Mouse (Mus musculus): ENCODE measurements at regions not wholly inside any gene's neighbourhood (a gene's known extent, or its start where the extent isn't known, plus 50 kb on each side); places are given as distances from the start of the nearest gene placed in this dataset.
A peak's percentile ranks its signal among the peaks of the same experiment; 100 is the strongest.

GRCm38 (mm10) chr7:71873817-71874216, 432.6 kb downstream of the Mctp2 start:
- Histone ChIP-seq H3K27me3 (ENCODE audit: insufficient read depth, low read length) (no peaks in the 10 kb centered on the region), H3K4me1 (ENCODE audit: insufficient read depth, low read length) (no peaks in the 10 kb centered on the region), H3K27ac (ENCODE audit: low read length) (no peak overlapping the region), H3K9me3 (ENCODE audit: low read length) (no peaks in the 10 kb centered on the region), H3K9ac (replicated peaks; ENCODE audit: low read length) (no peak overlapping the region), H3K4me3 (ENCODE audit: low read length) (no peak overlapping the region), H3K4me2 (replicated peaks; ENCODE audit: low read depth, low read length) (no peak overlapping the region), H3K36me3 (ENCODE audit: insufficient read depth, low read length) (no peaks in the 10 kb centered on the region)
- ATAC-seq (ENCODE audit: low FRiP score, low TSS enrichment), result no peak
- WGBS, result 59% methylated on average over 5 of the region's 5 CpGs

- Histone ChIP-seq H3K9ac (replicated peaks; ENCODE audit: low read length) (no peak overlapping the region), H3K27me3 (ENCODE audit: insufficient read depth, low read length) (no peaks in the 10 kb centered on the region), H3K36me3 (ENCODE audit: insufficient read depth, low read length) (no peaks in the 10 kb centered on the region), H3K4me3 (ENCODE audit: low read length) (no peak overlapping the region), H3K27ac (ENCODE audit: low read length) (no peak overlapping the region), H3K9me3 (ENCODE audit: low read length) (no peaks in the 10 kb centered on the region), H3K4me1 (ENCODE audit: insufficient read depth, low read length) (no peaks in the 10 kb centered on the region), H3K4me2 (replicated peaks; ENCODE audit: low read depth, low read length) (no peak overlapping the region)
- 75% methylated on average over 6 of the region's 6 CpGs for WGBS
- ATAC-seq (ENCODE audit: low FRiP score, low TSS enrichment), result no peak
Measured at GRCm38 (mm10) chr7:71872912-71873311, 433.5 kb downstream of the Mctp2 start.

- Histone ChIP-seq H3K4me3 (ENCODE audit: low read length) (no peak overlapping the region), H3K36me3 (ENCODE audit: insufficient read depth, low read length) (no peaks in the 10 kb centered on the region), H3K9me3 (ENCODE audit: low read length) (no peaks in the 10 kb centered on the region), H3K27ac (ENCODE audit: low read length) (no peak overlapping the region), H3K4me2 (replicated peaks; ENCODE audit: low read depth, low read length) (no peak overlapping the region), H3K4me1 (ENCODE audit: insufficient read depth, low read length) (peaks cover 9% of the 10 kb centered on the region), H3K27me3 (ENCODE audit: insufficient read depth, low read length) (no peaks in the 10 kb centered on the region), H3K9ac (replicated peaks; ENCODE audit: low read length) (no peak overlapping the region)
- no peak for ATAC-seq (ENCODE audit: low FRiP score, low TSS enrichment)
- WGBS, result 17% methylated on average over 3 of the region's 3 CpGs
Measured at GRCm38 (mm10) chr7:71867090-71867489, 439.3 kb downstream of the Mctp2 start.

- no peaks in the 10 kb centered on the region for H3K27me3 ChIP-seq (ENCODE audit: insufficient read depth, low read length)
- H3K9ac ChIP-seq (replicated peaks; ENCODE audit: low read length), result 0 out of 2 replicates have a peak overlapping the region, but pooled peaks have one; percentile 26
- no peak overlapping the region for H3K4me3 ChIP-seq (ENCODE audit: low read length)
- ATAC-seq (ENCODE audit: low FRiP score, low TSS enrichment), result no peak
- H3K4me2 ChIP-seq (replicated peaks; ENCODE audit: low read depth, low read length), result no peak overlapping the region
- H3K4me1 ChIP-seq (ENCODE audit: insufficient read depth, low read length), result peaks cover 9% of the 10 kb centered on the region
- H3K9me3 ChIP-seq (ENCODE audit: low read length), result no peaks in the 10 kb centered on the region
- peak overlapping the region; percentile 32; the same call in 1 of the 2 replicates for H3K27ac ChIP-seq (ENCODE audit: low read length)
- no peaks in the 10 kb centered on the region for H3K36me3 ChIP-seq (ENCODE audit: insufficient read depth, low read length)
- WGBS, result 48% methylated on average over 15 of the region's 15 CpGs
Measured at GRCm38 (mm10) chr7:71865371-71866166, 440.8 kb downstream of the Mctp2 start.

- no peaks in the 10 kb centered on the region for H3K27me3 ChIP-seq (ENCODE audit: insufficient read depth, low read length)
- no peak overlapping the region for H3K27ac ChIP-seq (ENCODE audit: low read length)
- H3K9ac ChIP-seq (replicated peaks; ENCODE audit: low read length), result no peak overlapping the region
- H3K9me3 ChIP-seq (ENCODE audit: low read length), result no peaks in the 10 kb centered on the region
- no peaks in the 10 kb centered on the region for H3K36me3 ChIP-seq (ENCODE audit: insufficient read depth, low read length)
- no peaks in the 10 kb centered on the region for H3K4me1 ChIP-seq (ENCODE audit: insufficient read depth, low read length)
- 79% methylated on average over 3 of the region's 3 CpGs for WGBS
- ATAC-seq (ENCODE audit: low FRiP score, low TSS enrichment), result no peak
- H3K4me3 ChIP-seq (ENCODE audit: low read length), result no peak overlapping the region
- no peak overlapping the region for H3K4me2 ChIP-seq (replicated peaks; ENCODE audit: low read depth, low read length)
Measured at GRCm38 (mm10) chr7:71852864-71853263, 453.5 kb downstream of the Mctp2 start.

GRCm38 (mm10) chr7:71849174-71849573, 457.2 kb downstream of the Mctp2 start:
- H3K27me3 ChIP-seq (ENCODE audit: insufficient read depth, low read length), result no peaks in the 10 kb centered on the region
- no peak for ATAC-seq (ENCODE audit: low FRiP score, low TSS enrichment)

GRCm38 (mm10) chr7:71837845-71838244, 468.6 kb downstream of the Mctp2 start:
- Histone ChIP-seq H3K9me3 (ENCODE audit: low read length) (no peaks in the 10 kb centered on the region), H3K36me3 (ENCODE audit: insufficient read depth, low read length) (no peaks in the 10 kb centered on the region), H3K27ac (ENCODE audit: low read length) (0 out of 2 replicates have a peak overlapping the region, but pooled peaks have one; percentile 24), H3K9ac (replicated peaks; ENCODE audit: low read length) (no peak overlapping the region), H3K4me1 (ENCODE audit: insufficient read depth, low read length) (peaks cover 7% of the 10 kb centered on the region), H3K27me3 (ENCODE audit: insufficient read depth, low read length) (no peaks in the 10 kb centered on the region), H3K4me2 (replicated peaks; ENCODE audit: low read depth, low read length) (no peak overlapping the region), H3K4me3 (ENCODE audit: low read length) (no peak overlapping the region)
- WGBS, result 56% methylated on average over 6 of the region's 6 CpGs
- ATAC-seq (ENCODE audit: low FRiP score, low TSS enrichment), result no peak

More at GRCm38 (mm10) chr7:71849174-71849573, 457.2 kb downstream of the Mctp2 start:
- H3K4me1 ChIP-seq (ENCODE audit: insufficient read depth, low read length), result no peaks in the 10 kb centered on the region
- no peaks in the 10 kb centered on the region for H3K36me3 ChIP-seq (ENCODE audit: insufficient read depth, low read length)
- H3K9me3 ChIP-seq (ENCODE audit: low read length), result no peaks in the 10 kb centered on the region
- H3K4me2 ChIP-seq (replicated peaks; ENCODE audit: low read depth, low read length), result no peak overlapping the region
- 83% methylated on average over 6 of the region's 6 CpGs for WGBS
- no peak overlapping the region for H3K27ac ChIP-seq (ENCODE audit: low read length)
- no peak overlapping the region for H3K9ac ChIP-seq (replicated peaks; ENCODE audit: low read length)
- no peak overlapping the region for H3K4me3 ChIP-seq (ENCODE audit: low read length)

- Histone ChIP-seq H3K27me3 (ENCODE audit: insufficient read depth, low read length) (no peaks in the 10 kb centered on the region), H3K36me3 (ENCODE audit: insufficient read depth, low read length) (no peaks in the 10 kb centered on the region), H3K27ac (ENCODE audit: low read length) (no peak overlapping the region), H3K9ac (replicated peaks; ENCODE audit: low read length) (no peak overlapping the region), H3K9me3 (ENCODE audit: low read length) (no peaks in the 10 kb centered on the region), H3K4me2 (replicated peaks; ENCODE audit: low read depth, low read length) (no peak overlapping the region), H3K4me1 (ENCODE audit: insufficient read depth, low read length) (no peaks in the 10 kb centered on the region), H3K4me3 (ENCODE audit: low read length) (no peak overlapping the region)
- no peak for ATAC-seq (ENCODE audit: low FRiP score, low TSS enrichment)
- 62% methylated on average over 3 of the region's 3 CpGs for WGBS
Measured at GRCm38 (mm10) chr7:71831790-71832525, 474.4 kb downstream of the Mctp2 start.

- Histone ChIP-seq H3K27ac (ENCODE audit: low read length) (no peak overlapping the region), H3K4me3 (ENCODE audit: low read length) (no peak overlapping the region), H3K4me2 (replicated peaks; ENCODE audit: low read depth, low read length) (no peak overlapping the region), H3K36me3 (ENCODE audit: insufficient read depth, low read length) (no peaks in the 10 kb centered on the region), H3K27me3 (ENCODE audit: insufficient read depth, low read length) (no peaks in the 10 kb centered on the region), H3K9ac (replicated peaks; ENCODE audit: low read length) (no peak overlapping the region), H3K4me1 (ENCODE audit: insufficient read depth, low read length) (no peaks in the 10 kb centered on the region), H3K9me3 (ENCODE audit: low read length) (no peaks in the 10 kb centered on the region)
- 37% methylated on average over 6 of the region's 6 CpGs for WGBS
- no peak; the same call in 1 of the 2 replicates for ATAC-seq (ENCODE audit: low FRiP score, low TSS enrichment)
Measured at GRCm38 (mm10) chr7:71829567-71829966, 476.8 kb downstream of the Mctp2 start.

GRCm38 (mm10) chr7:71816138-71816537, 464.9 kb upstream of the Gm10295 start:
- Histone ChIP-seq H3K9me3 (ENCODE audit: low read length) (no peaks in the 10 kb centered on the region), H3K4me3 (ENCODE audit: low read length) (no peak overlapping the region), H3K36me3 (ENCODE audit: insufficient read depth, low read length) (no peaks in the 10 kb centered on the region), H3K27ac (ENCODE audit: low read length) (no peak overlapping the region), H3K27me3 (ENCODE audit: insufficient read depth, low read length) (no peaks in the 10 kb centered on the region), H3K4me2 (replicated peaks; ENCODE audit: low read depth, low read length) (no peak overlapping the region), H3K4me1 (ENCODE audit: insufficient read depth, low read length) (no peaks in the 10 kb centered on the region), H3K9ac (replicated peaks; ENCODE audit: low read length) (no peak overlapping the region)
- ATAC-seq (ENCODE audit: low FRiP score, low TSS enrichment), result no peak
- 63% methylated on average over 11 of the region's 11 CpGs for WGBS
